ENCODE assay signal across 8 mouse cellular contexts in genomic region chr14:115040091-115040571, GRCm38 (mm10). TPM values are rescaled to one million over a fixed set of nuclear protein-coding genes. Genes with fewer than 3 reads are reported as not detected.
DNase-seq lines count a peak whose midpoint lies in the region; ATAC-seq lines count a peak whose summit lies in the region.

No protein-coding gene starts in this region.

- peak; percentile 15 for DNase-seq in cerebellum, adult 11-12 months
- DNase-seq in cerebellum, adult 11 months, result no peak
- peak; percentile 65 for DNase-seq in neural tube, embryonic 11.5 days (ENCODE audit: low spot score)
- no peak for DNase-seq in neural tube, embryonic 10.5 days (ENCODE audit: extremely low spot score, low spot score)
- DNase-seq in limb, embryonic 11.5 days (ENCODE audit: low spot score), result peak; percentile 79
- no peak for DNase-seq in urinary bladder, postnatal 10 days (ENCODE audit: low spot score)

- H3K4me1 ChIP-seq in neural tube, embryonic 11.5 days (ENCODE audit: control insufficient read depth, insufficient read depth, low read length), result peaks cover 11% of the 10 kb centered on the region
- H3K4me1 ChIP-seq in limb, embryonic 11.5 days (ENCODE audit: control insufficient read depth, insufficient read depth, low read length), result peaks cover 3% of the 10 kb centered on the region; the same call in 1 of the 2 replicates
- peaks cover 20% of the 10 kb centered on the region for H3K4me1 ChIP-seq in midbrain, embryonic 16.5 days (ENCODE audit: control insufficient read depth, insufficient read depth, low read length)

- peaks cover 8% of the 10 kb centered on the region for H3K36me3 ChIP-seq in neural tube, embryonic 11.5 days (ENCODE audit: control insufficient read depth, insufficient read depth, low read length)
- H3K36me3 ChIP-seq in limb, embryonic 11.5 days (ENCODE audit: control insufficient read depth, insufficient read depth, low read length), result no peaks in the 10 kb centered on the region
- H3K36me3 ChIP-seq in midbrain, embryonic 16.5 days (ENCODE audit: control insufficient read depth, insufficient read depth, low read length), result no peaks in the 10 kb centered on the region

- WGBS in neural tube, embryonic 11.5 days, result 3% methylated on average over 30 of the region's 30 CpGs
- 2% methylated on average over 29 of the region's 30 CpGs for WGBS in limb, embryonic 11.5 days
- WGBS in midbrain, embryonic 16.5 days, result 1% methylated on average over 30 of the region's 30 CpGs

- no peaks in the 10 kb centered on the region for H3K9me3 ChIP-seq in neural tube, embryonic 11.5 days (ENCODE audit: control insufficient read depth, low read length)
- no peaks in the 10 kb centered on the region for H3K9me3 ChIP-seq in limb, embryonic 11.5 days (ENCODE audit: control insufficient read depth, low read length)
- no peaks in the 10 kb centered on the region for H3K9me3 ChIP-seq in midbrain, embryonic 16.5 days (replicated peaks; ENCODE audit: control insufficient read depth, low read length, poor library complexity, severe bottlenecking)

- peak overlapping the region; percentile 100 for H3K9ac ChIP-seq in neural tube, embryonic 11.5 days (ENCODE audit: low read length)
- peak overlapping the region; percentile 100 for H3K9ac ChIP-seq in limb, embryonic 11.5 days (ENCODE audit: low read length)
- peak overlapping the region; percentile 96 for H3K9ac ChIP-seq in midbrain, embryonic 16.5 days (ENCODE audit: low read depth, low read length)

- peak overlapping the region; percentile 64 for H3K27ac ChIP-seq in neural tube, embryonic 11.5 days (ENCODE audit: low read depth, low read length)
- H3K27ac ChIP-seq in limb, embryonic 11.5 days (replicated peaks; ENCODE audit: low read depth, low read length), result peak overlapping the region; percentile 97; the same call in 1 of the 2 replicates
- peak overlapping the region; percentile 90; the same call in 1 of the 2 replicates for H3K27ac ChIP-seq in midbrain, embryonic 16.5 days (ENCODE audit: low read length)

- peak overlapping the region; percentile 90 for H3K4me2 ChIP-seq in neural tube, embryonic 11.5 days (ENCODE audit: low read depth)
- H3K4me2 ChIP-seq in limb, embryonic 11.5 days (ENCODE audit: low read depth, severe bottlenecking), result peak overlapping the region; percentile 84
- H3K4me2 ChIP-seq in midbrain, embryonic 16.5 days (ENCODE audit: low read length), result peak overlapping the region; percentile 93

- no peaks in the 10 kb centered on the region for H3K27me3 ChIP-seq in neural tube, embryonic 11.5 days (ENCODE audit: control insufficient read depth, insufficient read depth, low read length)
- H3K27me3 ChIP-seq in limb, embryonic 11.5 days (ENCODE audit: control insufficient read depth, insufficient read depth, low read length), result no peaks in the 10 kb centered on the region
- H3K27me3 ChIP-seq in midbrain, embryonic 16.5 days (ENCODE audit: control insufficient read depth, insufficient read depth, low read depth, low read length), result no peaks in the 10 kb centered on the region; the same call in 1 of the 2 replicates

- peak overlapping the region; percentile 98 for H3K4me3 ChIP-seq in neural tube, embryonic 11.5 days (ENCODE audit: low read depth, low read length)
- peak overlapping the region; percentile 84 for H3K4me3 ChIP-seq in limb, embryonic 11.5 days (ENCODE audit: low read depth, low read length)
- peak overlapping the region; percentile 90 for H3K4me3 ChIP-seq in midbrain, embryonic 16.5 days (ENCODE audit: low read depth, low read length)

- peak; percentile 35 for ATAC-seq in neural tube, embryonic 11.5 days (ENCODE audit: insufficient read depth, low FRiP score, low TSS enrichment)
- 0 out of 2 replicates have a peak, but pooled peaks have one; percentile 31 for ATAC-seq in erythroid progenitor cell, adult 5-6 weeks (replicated peaks; ENCODE audit: low FRiP score, poor library complexity, severe bottlenecking)
- ATAC-seq in limb, embryonic 11.5 days (ENCODE audit: insufficient number of reproducible peaks, low FRiP score, low TSS enrichment, low read depth), result peak; percentile 64
- peak; percentile 39 for ATAC-seq in midbrain, embryonic 16.5 days

RNA-seq across cellular contexts. Expression of gene Gpc5, which starts 51.9 kb away (rescaled TPM):
- polyA plus RNA-seq in neural tube, embryonic 11.5 days (2014; fragmentation: Nextera tagmentation; extraction: Ambion mirVana), result 0.20 and 0.34 TPM in 2 replicates
- total RNA-seq in erythroid progenitor cell, adult 5-6 weeks (2015; ENCODE audit: low replicate concordance), result not detected in 2 replicates
- not detected in 2 replicates for total RNA-seq in erythroid progenitor cell, adult 5-6 weeks (2017; ENCODE audit: low replicate concordance)
- polyA plus RNA-seq in limb, embryonic 11.5 days (2014; fragmentation: Nextera tagmentation; extraction: Ambion mirVana), result 1.8 and 2.5 TPM in 2 replicates
- polyA plus RNA-seq in midbrain, embryonic 16.5 days (2015; fragmentation: Nextera tagmentation; extraction: Ambion mirVana), result 7.4 and 10.4 TPM in 2 replicates

Comparison
In these comparisons a context has a peak if more than half of its experiments do, and no peak if none do; other contexts are left out.
1. DNase-seq: peak in cerebellum, adult 11-12 months (single experiment), neural tube, embryonic 11.5 days (single experiment) and limb, embryonic 11.5 days (single experiment); none in cerebellum, adult 11 months (single experiment), neural tube, embryonic 10.5 days (single experiment) and urinary bladder, postnatal 10 days (single experiment).
2. Peak in every context shown above with its lines, with median percentiles within 50 percentile points of each other: ATAC-seq, H3K27ac ChIP-seq, H3K4me2 ChIP-seq, H3K4me3 ChIP-seq and H3K9ac ChIP-seq.